Mouse (Mus musculus) kidney, adult 2 months (tissue): ENCODE data around the gene Arhgef28. TPM values are rescaled to one million over a fixed set of nuclear protein-coding genes. Genes with fewer than 3 reads are reported as not detected.

Experiments used
- DNase-seq: peaks from one replicate; pipeline ENCODE4 v3.0.0; 2021
- H3K27ac ChIP-seq: fragments of 200-500 bp; 2 replicates; pipeline ENCODE4 v1.5.1; 2012; ENCODE audit warnings: low read depth, low read length, control low read depth, inconsistent platforms; ENCODE audit not compliant: insufficient read depth
- H3K27me3 ChIP-seq: fragments of 200-500 bp; replicated peaks from 2 replicates; pipeline ENCODE4 v1.6.1; 2012; ENCODE audit warnings: mild to moderate bottlenecking, moderate library complexity, low read length, inconsistent platforms; ENCODE audit not compliant: control insufficient read depth, insufficient read depth
- H3K36me3 ChIP-seq: fragments of 200-500 bp; 2 replicates; pipeline ENCODE4 v1.6.1; 2012; ENCODE audit warnings: mild to moderate bottlenecking, moderate library complexity, low read length, inconsistent platforms; ENCODE audit not compliant: control insufficient read depth, insufficient read depth
- H3K4me1 ChIP-seq: fragments of 200-500 bp; 2 replicates; pipeline ENCODE4 v1.6.1; 2011; ENCODE audit warnings: low read length; ENCODE audit not compliant: control insufficient read depth, insufficient read depth
- H3K4me3 ChIP-seq: fragments of 200-500 bp; 2 replicates; pipeline ENCODE4 v1.5.1; 2011; ENCODE audit warnings: mild to moderate bottlenecking, low read depth, low read length, control low read depth; ENCODE audit not compliant: insufficient read depth
- CTCF ChIP-seq: fragments of 200-500 bp; conservative IDR thresholded peaks from 2 replicates; pipeline ENCODE4 v1.5.1; 2011; ENCODE audit warnings: low read depth, mild to moderate bottlenecking, control low read depth, low read length, moderate library complexity, mixed read lengths; ENCODE audit not compliant: insufficient read depth, insufficient read length
- POLR2A ChIP-seq: fragments of 200-500 bp; IDR thresholded peaks from one replicate; pipeline ENCODE4 v1.6.1; 2011; ENCODE audit warnings: low read depth, low read length, control low read depth
- WGBS: fragments of 180-500 bp; shearing (Covaris S2); methylation state at CpG from one replicate; pipeline ENCODE4 v1.1.7; 2018; 5-methylcytosine and 5-hydroxymethylcytosine counted together
- polyA plus RNA-seq: library from polyadenylated mRNA; depleted of rRNA; stranded (reverse); fragments of >200 nt; gene quantifications from 2 replicates; pipeline ENCODE4 v1.2.3, GENCODE M21; 2012

Gene Arhgef28
- polyA plus RNA-seq, 1 experiment = 39.3 TPM

GRCm38 (mm10) chr13:98132264-98132663 lies 74.0 kb downstream of the Arhgef28 start:
- no peak for DNase-seq
- Histone ChIP-seq H3K4me3 (no peak overlapping the region), H3K4me1 (no peaks in the 10 kb centered on the region), H3K36me3 (no peaks in the 10 kb centered on the region), H3K27ac (no peak overlapping the region), H3K27me3 (no peaks in the 10 kb centered on the region)
- 77% methylated on average over 6 of the region's 6 CpGs for WGBS
- TF ChIP-seq POLR2A (no peak), CTCF (no peak)

- H3K4me1 ChIP-seq = 0 out of 2 replicates have a peak, but pooled peaks cover 4% of the 10 kb centered on the region
- H3K36me3 ChIP-seq = no peaks in the 10 kb centered on the region
- no peak for TF ChIP-seq CTCF
- TF ChIP-seq POLR2A = no peak
- H3K27ac ChIP-seq = no peak overlapping the region
- WGBS = 55% methylated on average over 5 of the region's 5 CpGs
- no peak overlapping the region for H3K4me3 ChIP-seq
- H3K27me3 ChIP-seq = no peaks in the 10 kb centered on the region
- DNase-seq = no peak
Measured at GRCm38 (mm10) chr13:98125666-98126065, 80.6 kb downstream of the Arhgef28 start.

- WGBS = 81% methylated on average over 14 of the region's 14 CpGs
- DNase-seq = no peak
- Histone ChIP-seq H3K4me3 (no peak overlapping the region), H3K27ac (no peak overlapping the region), H3K36me3 (no peaks in the 10 kb centered on the region), H3K4me1 (0 out of 2 replicates have a peak, but pooled peaks cover 4% of the 10 kb centered on the region), H3K27me3 (no peaks in the 10 kb centered on the region)
- TF ChIP-seq POLR2A = no peak
- no peak for TF ChIP-seq CTCF
Measured at GRCm38 (mm10) chr13:98124113-98124745, 82.0 kb downstream of the Arhgef28 start.

GRCm38 (mm10) chr13:98122766-98123165 lies 83.5 kb downstream of the Arhgef28 start:
- TF ChIP-seq CTCF = no peak
- TF ChIP-seq POLR2A = no peak
- H3K27me3 ChIP-seq = no peaks in the 10 kb centered on the region
- DNase-seq = no peak
- no peak overlapping the region for H3K4me3 ChIP-seq
- H3K36me3 ChIP-seq = no peaks in the 10 kb centered on the region
- 64% methylated on average over 4 of the region's 4 CpGs for WGBS
- H3K27ac ChIP-seq = no peak overlapping the region
- 0 out of 2 replicates have a peak, but pooled peaks cover 4% of the 10 kb centered on the region for H3K4me1 ChIP-seq

- Histone ChIP-seq H3K27me3 (no peaks in the 10 kb centered on the region), H3K4me1 (0 out of 2 replicates have a peak, but pooled peaks cover 4% of the 10 kb centered on the region), H3K27ac (no peak overlapping the region), H3K4me3 (no peak overlapping the region), H3K36me3 (no peaks in the 10 kb centered on the region)
- no peak for DNase-seq
- no peak for TF ChIP-seq CTCF
- whole genome bisulfite sequencing = 46% methylated on average over 5 of the region's 5 CpGs
Measured at GRCm38 (mm10) chr13:98121993-98122392, 84.2 kb downstream of the Arhgef28 start.

GRCm38 (mm10) chr13:98121124-98121470 lies 85.1 kb downstream of the Arhgef28 start:
- TF ChIP-seq POLR2A = no peak
- TF ChIP-seq CTCF = no peak
- WGBS = 81% methylated on average over 4 of the region's 4 CpGs

GRCm38 (mm10) chr13:98120356-98121123 lies 85.7 kb downstream of the Arhgef28 start:
- no peak overlapping the region for H3K27ac ChIP-seq
- TF ChIP-seq CTCF = no peak
- TF ChIP-seq POLR2A = no peak
- 77% methylated on average over 11 of the region's 11 CpGs for WGBS
- DNase-seq = no peak
- no peaks in the 10 kb centered on the region for H3K27me3 ChIP-seq
- H3K4me3 ChIP-seq = no peak overlapping the region
- no peaks in the 10 kb centered on the region for H3K36me3 ChIP-seq
- 0 out of 2 replicates have a peak, but pooled peaks cover 4% of the 10 kb centered on the region for H3K4me1 ChIP-seq

More at GRCm38 (mm10) chr13:98121124-98121470, 85.1 kb downstream of the Arhgef28 start:
- 0 out of 2 replicates have a peak, but pooled peaks cover 4% of the 10 kb centered on the region for H3K4me1 ChIP-seq
- no peak overlapping the region for H3K4me3 ChIP-seq
- DNase-seq = no peak
- no peak overlapping the region for H3K27ac ChIP-seq
- H3K36me3 ChIP-seq = no peaks in the 10 kb centered on the region
- no peaks in the 10 kb centered on the region for H3K27me3 ChIP-seq
